11 mouse cellular contexts compared by ENCODE assay signal in genomic region chr17:47866037-47866436, GRCm38 (mm10). TPM values are rescaled to one million over a fixed set of nuclear protein-coding genes. Genes with fewer than 3 reads are reported as not detected.
A peak's percentile ranks its signal among the peaks of the same experiment; 100 is the strongest.
DNase-seq lines count a peak whose midpoint lies in the region; ATAC-seq lines count a peak whose summit lies in the region.
"Had no signal": no experiment of that assay in that cellular context is flagged by ENCODE, and none has a peak within 500 bp of the region (broad histone marks: within the 10 kb centered on the region; RNA-seq: fewer than 3 reads in every experiment).

No protein-coding gene starts in this region.

- peaks cover 13% of the 10 kb centered on the region; the same call in 1 of the 2 replicates for H3K4me1 ChIP-seq in forebrain, embryonic 15.5 days
- H3K4me1 ChIP-seq in forebrain, embryonic 14.5 days (ENCODE audit: control insufficient read depth, insufficient read depth, low read length) = peaks cover 6% of the 10 kb centered on the region; the same call in 1 of the 2 replicates

- no peaks in the 10 kb centered on the region for H3K27me3 ChIP-seq in forebrain, embryonic 15.5 days
- no peaks in the 10 kb centered on the region for H3K27me3 ChIP-seq in forebrain, embryonic 14.5 days (replicated peaks; ENCODE audit: control insufficient read depth, insufficient read depth, low read length)

- 61% methylated on average over 10 of the region's 10 CpGs for WGBS in forebrain, embryonic 15.5 days
- WGBS in forebrain, embryonic 14.5 days = 62% methylated on average over 10 of the region's 10 CpGs

- no peak for DNase-seq in forebrain, embryonic 14.5 days (ENCODE audit: low spot score)
- DNase-seq in retina, postnatal 1 day = peak; percentile 43
- no peak for DNase-seq in retina, embryonic 14.5 days (ENCODE audit: low spot score)
- peak; percentile 72 for DNase-seq in cerebellum, adult 9-11 months
- DNase-seq in skeletal muscle tissue, adult 2 months (ENCODE audit: low read depth, low spot score) = peak; percentile 27
- no peak for DNase-seq in kidney, postnatal 14 days
- DNase-seq: heart, postnatal 14 days; kidney, adult 8-10 months had no signal

- H3K27ac ChIP-seq in forebrain, embryonic 15.5 days (replicated peaks) = peak overlapping the region; percentile 55
- H3K27ac ChIP-seq in forebrain, embryonic 14.5 days (ENCODE audit: low read depth, low read length) = no peak overlapping the region

- no peak overlapping the region; the same call in 1 of the 2 replicates for H3K9ac ChIP-seq in forebrain, embryonic 15.5 days (replicated peaks)
- no peak overlapping the region for H3K9ac ChIP-seq in forebrain, embryonic 14.5 days (ENCODE audit: low read length)

- no peaks in the 10 kb centered on the region for H3K9me3 ChIP-seq in forebrain, embryonic 15.5 days
- no peaks in the 10 kb centered on the region for H3K9me3 ChIP-seq in forebrain, embryonic 14.5 days (replicated peaks; ENCODE audit: control insufficient read depth, low read length)

- no peak overlapping the region for H3K4me2 ChIP-seq in forebrain, embryonic 15.5 days (replicated peaks)
- no peak overlapping the region for H3K4me2 ChIP-seq in forebrain, embryonic 14.5 days (ENCODE audit: low read length)

- H3K4me3 ChIP-seq in forebrain, embryonic 15.5 days = no peak overlapping the region
- H3K4me3 ChIP-seq in forebrain, embryonic 14.5 days (ENCODE audit: low read depth, low read length) = no peak overlapping the region
- H3K4me3 ChIP-seq: erythroblast, embryonic 14.5 days had no signal

- ATAC-seq in forebrain, embryonic 15.5 days (replicated peaks) = no peak
- no peak for ATAC-seq in forebrain, embryonic 14.5 days
- ATAC-seq in activated CD4-positive, CD25-positive, alpha-beta regulatory T cell, adult 4 months = no peak

- H3K36me3 ChIP-seq in forebrain, embryonic 15.5 days = peaks cover 31% of the 10 kb centered on the region
- H3K36me3 ChIP-seq in forebrain, embryonic 14.5 days (ENCODE audit: control insufficient read depth, insufficient read depth, low read length) = peaks cover 39% of the 10 kb centered on the region

RNA-seq across cellular contexts. Expression of gene Mdfi, which starts 31.5 kb away (rescaled TPM):
- 2.5 and 2.7 TPM in 2 replicates for polyA plus RNA-seq in forebrain, embryonic 15.5 days (2015; fragmentation: Nextera tagmentation; extraction: Ambion mirVana)
- 10.4 and 12.4 TPM in 2 replicates for polyA plus RNA-seq in forebrain, embryonic 14.5 days (2014; fragmentation: Nextera tagmentation; extraction: Ambion mirVana)
- polyA plus RNA-seq in activated CD4-positive, CD25-positive, alpha-beta regulatory T cell, adult 4 months (2017; shearing (Covaris generic)) = not detected

RNA-seq across cellular contexts. Expression of gene Foxp4, which starts 58.4 kb away (rescaled TPM):
- 33.2 and 37.3 TPM in 2 replicates for polyA plus RNA-seq in forebrain, embryonic 15.5 days (2015; fragmentation: Nextera tagmentation; extraction: Ambion mirVana)
- polyA plus RNA-seq in forebrain, embryonic 14.5 days (2014; fragmentation: Nextera tagmentation; extraction: Ambion mirVana) = 20.3 and 29.9 TPM in 2 replicates
- 1 to 10 TPM; 3.8 to 4.6 TPM for polyA plus RNA-seq in activated CD4-positive, CD25-positive, alpha-beta regulatory T cell, adult 4 months (2017; shearing (Covaris generic))

Comparison
In these comparisons a context has a peak if more than half of its experiments do, and no peak if none do; other contexts are left out.
1. DNase-seq: peak in retina, postnatal 1 day (single experiment), cerebellum, adult 9-11 months (single experiment) and skeletal muscle tissue, adult 2 months (single experiment); none in forebrain, embryonic 14.5 days (single experiment), retina, embryonic 14.5 days (single experiment) and kidney, postnatal 14 days (single experiment).